Mouse (Mus musculus): ENCODE measurements at regions not wholly inside any gene's neighbourhood (a gene's known extent, or its start where the extent isn't known, plus 50 kb on each side); places are given as distances from the start of the nearest gene placed in this dataset.

DNA sequence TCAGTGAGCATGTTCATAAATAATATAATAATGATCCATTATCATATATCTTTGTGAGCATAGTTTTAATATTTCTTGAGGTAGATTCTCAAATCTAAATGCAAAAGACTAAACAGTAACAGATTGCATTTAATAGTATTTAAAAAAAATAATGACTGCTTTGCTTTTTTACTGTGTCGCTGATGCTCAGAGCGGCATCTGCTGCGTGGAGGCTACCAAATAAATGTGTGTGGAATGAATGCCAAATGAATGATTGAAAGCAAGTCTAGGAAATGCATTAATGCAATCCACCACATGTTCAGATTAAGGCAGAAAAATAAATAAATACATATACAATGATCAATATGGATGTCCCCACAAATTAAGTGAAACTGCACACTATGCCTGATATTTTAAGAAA lies 135.2 kb downstream of the Bard1 start:
- DNase-seq (ENCODE audit: low spot score) = no peak

DNA sequence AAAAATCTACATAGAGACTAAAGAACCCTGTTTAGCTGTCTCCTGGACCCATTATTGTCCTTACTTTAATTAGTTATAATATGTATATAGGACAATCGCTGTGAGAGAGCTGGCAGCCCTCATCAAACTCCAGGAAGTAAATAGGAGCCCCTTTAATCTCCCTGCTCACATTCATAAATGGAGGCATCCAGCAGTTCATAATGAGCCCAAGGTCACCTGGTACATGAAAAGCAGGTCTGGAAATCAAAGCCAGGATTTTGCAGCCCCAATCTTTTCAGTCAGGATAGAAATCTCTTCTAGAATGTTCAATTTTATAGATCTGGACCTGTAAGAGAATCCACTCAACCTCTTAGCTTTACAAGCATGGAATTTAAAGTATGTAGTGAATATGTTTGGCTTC lies 138.9 kb downstream of the Bard1 start:
- peak; percentile 32 for DNase-seq (ENCODE audit: low spot score)

DNA sequence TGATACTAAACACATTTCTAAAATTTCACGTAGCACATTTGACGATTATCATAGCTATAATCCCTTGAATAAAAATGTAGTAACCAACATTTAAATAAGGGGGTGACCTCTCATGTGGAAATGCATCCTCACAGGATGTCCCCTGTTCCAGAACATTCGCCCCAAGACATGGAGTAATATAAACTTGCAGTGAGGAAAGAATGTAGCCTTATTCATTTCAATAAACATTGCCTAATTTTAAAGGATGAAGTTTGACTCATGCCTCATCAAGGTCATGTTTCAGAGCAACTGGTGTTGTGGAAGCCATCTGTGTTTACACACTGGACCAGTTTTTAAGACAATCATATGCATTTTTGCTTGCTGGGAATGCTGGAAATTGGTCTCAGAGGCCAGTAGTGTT lies 156.4 kb downstream of the Bard1 start:
- no peak for DNase-seq (ENCODE audit: low spot score)

Measured in retina, embryonic 14.5 days (tissue).